Mouse (Mus musculus) midbrain, postnatal 0 days (tissue): Measurements from ENCODE around the gene Thoc3. TPM values are rescaled to one million over a fixed set of nuclear protein-coding genes. Genes with fewer than 3 reads are reported as not detected.

Source experiments
- ATAC-seq: fragments of 200-750 bp; cut with Nextera tagmentation; 2 replicates; pipeline ENCODE4 v1.8.0; 2017; ENCODE audit warnings: moderate number of reproducible peaks, mild to moderate bottlenecking, moderate TSS enrichment, moderate library complexity; ENCODE audit not compliant: low FRiP score
- DNase-seq: peaks from one replicate; pipeline ENCODE4 v3.0.0-alpha.2; 2015; ENCODE audit warnings: low spot score
- H3K27ac ChIP-seq: fragments of 300-500 bp; sonication (generic); 2 replicates; pipeline ENCODE4 v1.5.1; 2014; ENCODE audit warnings: low read depth, mild to moderate bottlenecking, low read length, mixed read lengths
- H3K27me3 ChIP-seq: fragments of 300-500 bp; sonication (generic); 2 replicates; pipeline ENCODE4 v1.6.1; 2014; ENCODE audit warnings: low read length, control low read depth, mixed read lengths; ENCODE audit not compliant: insufficient read depth
- H3K36me3 ChIP-seq: fragments of 300-500 bp; sonication (generic); 2 replicates; pipeline ENCODE4 v1.6.1; 2014; ENCODE audit warnings: low read length, control low read depth, mixed read lengths; ENCODE audit not compliant: insufficient read depth
- H3K4me1 ChIP-seq: fragments of 300-500 bp; sonication (generic); 2 replicates; pipeline ENCODE4 v1.6.1; 2014; ENCODE audit warnings: mild to moderate bottlenecking, control low read depth, antibody characterized with exemption, low read length, mixed read lengths; ENCODE audit not compliant: insufficient read depth
- H3K4me2 ChIP-seq: fragments of 300-500 bp; sonication (generic); 2 replicates; pipeline ENCODE4 v1.6.1; 2014; ENCODE audit warnings: low read depth, mild to moderate bottlenecking, low read length, mixed read lengths; ENCODE audit not compliant: poor library complexity, severe bottlenecking
- H3K4me3 ChIP-seq: fragments of 300-500 bp; sonication (generic); 2 replicates; pipeline ENCODE4 v1.5.1; 2014; ENCODE audit warnings: low read depth, mild to moderate bottlenecking, low read length, moderate library complexity
- H3K9ac ChIP-seq: fragments of 300-500 bp; sonication (generic); replicated peaks from 2 replicates; pipeline ENCODE4 v1.6.1; 2014; ENCODE audit warnings: mild to moderate bottlenecking, low read length, moderate library complexity, mixed read lengths; ENCODE audit not compliant: poor library complexity, severe bottlenecking
- H3K9me3 ChIP-seq: fragments of 300-500 bp; sonication (generic); 2 replicates; pipeline ENCODE4 v1.6.1; 2016; ENCODE audit warnings: low read length, control low read depth
- CTCF ChIP-seq: IDR thresholded peaks from 2 replicates; pipeline ENCODE4 v1.5.1; 2016; ENCODE audit warnings: antibody characterized with exemption, mild to moderate bottlenecking
- WGBS: fragments of 180-500 bp; shearing (Covaris S2); extraction: QIAGEN DNeasy Blood & Tissue Kit; methylation state at CpG from one replicate; pipeline ENCODE4 v1.1.7; 2014; 5-methylcytosine and 5-hydroxymethylcytosine counted together
- polyA plus RNA-seq: library from polyadenylated mRNA; unstranded; fragments of >200 nt; fragmentation: Nextera tagmentation; extraction: Ambion mirVana; gene quantifications from 2 replicates; pipeline ENCODE4 v1.2.1, GENCODE M21; 2015
- total RNA-seq: library from RNA; depleted of rRNA; stranded (reverse); fragments of >200 nt; gene quantifications from 2 replicates; pipeline ENCODE4 v1.2.3, GENCODE M21; 2014

Gene Thoc3
- total and polyA plus RNA-seq, 2 experiments from 2014 or later: 51.7 to 133 TPM

DNA sequence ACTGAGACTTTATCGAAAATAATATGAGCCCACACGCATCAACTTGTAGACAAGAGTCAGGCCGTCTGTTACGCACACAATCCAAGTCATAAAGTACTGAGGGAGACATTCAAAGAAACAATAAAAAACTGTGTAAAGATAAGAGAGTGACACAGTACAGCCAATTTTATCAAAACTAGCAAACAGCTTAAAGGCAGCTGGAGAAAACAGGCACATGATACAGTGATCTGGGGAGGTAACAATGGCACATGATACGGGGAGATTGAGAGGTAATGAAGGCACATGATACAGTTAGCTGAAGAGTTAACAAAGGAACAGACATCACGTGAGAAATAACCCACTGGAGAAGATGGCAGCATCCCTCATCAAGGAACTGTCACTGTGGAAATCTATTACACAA, 31.6 kb downstream of the Thoc3 start:
- Histone ChIP-seq H3K4me1 (no peaks in the 10 kb centered on the region), H3K9me3 (no peaks in the 10 kb centered on the region), H3K27ac (no peak overlapping the region), H3K4me2 (no peak overlapping the region), H3K9ac (no peak overlapping the region), H3K36me3 (no peaks in the 10 kb centered on the region), H3K4me3 (no peak overlapping the region), H3K27me3 (no peaks in the 10 kb centered on the region)
- 87% methylated on average over 6 of the region's 6 CpGs for WGBS
- ATAC-seq: no peak
- DNase-seq: no peak
- TF ChIP-seq CTCF: no peak

DNA sequence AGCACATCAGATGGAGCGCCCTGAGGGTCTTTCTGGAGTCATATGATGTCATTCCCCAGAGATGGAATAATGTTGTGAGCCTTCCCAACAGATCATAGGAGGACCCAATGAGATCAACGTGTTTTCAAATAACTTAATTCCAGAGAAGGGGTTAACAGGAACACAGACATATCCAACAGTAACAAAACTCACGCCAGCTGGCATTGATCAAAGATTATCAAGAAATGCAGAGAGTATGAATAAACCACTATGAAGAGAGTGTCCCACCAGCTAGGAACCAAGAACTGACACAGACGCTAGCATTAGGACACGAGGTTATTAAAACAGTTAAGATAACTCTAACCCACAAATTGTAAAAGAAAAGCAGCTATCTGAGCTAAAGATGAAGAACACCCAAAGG, 32.0 kb downstream of the Thoc3 start:
- no peaks in the 10 kb centered on the region for H3K27me3 ChIP-seq
- ATAC-seq: no peak
- H3K27ac ChIP-seq: no peak overlapping the region
- no peaks in the 10 kb centered on the region for H3K36me3 ChIP-seq
- no peak overlapping the region for H3K4me3 ChIP-seq
- no peak overlapping the region for H3K9ac ChIP-seq
- no peak for TF ChIP-seq CTCF
- WGBS: 86% methylated on average over 5 of the region's 5 CpGs
- H3K4me2 ChIP-seq: no peak overlapping the region
- no peaks in the 10 kb centered on the region for H3K4me1 ChIP-seq
- DNase-seq: no peak
- H3K9me3 ChIP-seq: no peaks in the 10 kb centered on the region

DNA sequence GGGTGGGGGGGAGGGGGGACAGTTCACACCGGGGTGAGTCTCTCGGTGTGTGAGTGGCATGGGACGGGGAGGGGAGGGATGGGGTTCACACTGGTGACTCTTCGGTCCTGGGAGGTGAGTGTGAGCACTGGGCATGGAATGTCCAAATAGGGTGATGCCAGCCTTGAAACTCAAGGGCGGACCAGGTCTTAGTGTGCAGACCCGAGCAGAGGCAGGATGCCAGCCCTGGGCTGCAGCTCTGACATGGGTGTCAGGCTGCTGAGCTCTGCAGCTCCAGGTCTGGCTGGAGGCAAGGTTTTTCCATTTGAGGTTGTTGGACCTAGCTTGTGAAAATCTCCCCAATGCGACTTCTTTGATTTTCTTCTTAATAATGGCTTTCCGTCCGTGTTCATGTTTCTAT, 37.5 kb downstream of the Thoc3 start:
- H3K4me3 ChIP-seq: no peak overlapping the region
- H3K36me3 ChIP-seq: no peaks in the 10 kb centered on the region
- no peak overlapping the region for H3K9ac ChIP-seq
- no peaks in the 10 kb centered on the region for H3K4me1 ChIP-seq
- H3K27ac ChIP-seq: no peak overlapping the region
- no peaks in the 10 kb centered on the region for H3K27me3 ChIP-seq
- 80% methylated on average over 9 of the region's 9 CpGs for WGBS
- TF ChIP-seq CTCF: no peak
- H3K9me3 ChIP-seq: no peaks in the 10 kb centered on the region
- DNase-seq (no peak), ATAC-seq (no peak)
- no peak overlapping the region for H3K4me2 ChIP-seq

DNA sequence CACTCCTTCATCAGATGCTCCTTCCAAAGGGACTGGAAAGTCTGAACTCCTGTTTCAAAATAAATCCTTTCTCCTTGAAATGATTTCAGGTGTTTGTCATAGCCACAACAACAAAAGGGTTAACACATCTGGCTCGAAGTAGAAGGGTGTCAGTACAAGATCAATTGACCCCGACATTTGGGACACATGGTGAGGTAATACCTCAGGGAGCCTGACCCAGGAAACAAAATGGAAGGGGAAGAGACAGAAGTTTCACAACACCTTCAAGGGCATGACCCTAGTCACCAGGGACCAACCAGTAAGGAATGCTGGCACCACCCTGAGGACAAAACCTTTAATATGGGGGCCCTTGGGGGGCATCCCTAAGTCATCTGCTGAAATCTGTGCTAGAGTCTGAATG, 38.6 kb downstream of the Thoc3 start:
- 72% methylated on average over 2 of the region's 2 CpGs for WGBS
- no peak for DNase-seq

DNA sequence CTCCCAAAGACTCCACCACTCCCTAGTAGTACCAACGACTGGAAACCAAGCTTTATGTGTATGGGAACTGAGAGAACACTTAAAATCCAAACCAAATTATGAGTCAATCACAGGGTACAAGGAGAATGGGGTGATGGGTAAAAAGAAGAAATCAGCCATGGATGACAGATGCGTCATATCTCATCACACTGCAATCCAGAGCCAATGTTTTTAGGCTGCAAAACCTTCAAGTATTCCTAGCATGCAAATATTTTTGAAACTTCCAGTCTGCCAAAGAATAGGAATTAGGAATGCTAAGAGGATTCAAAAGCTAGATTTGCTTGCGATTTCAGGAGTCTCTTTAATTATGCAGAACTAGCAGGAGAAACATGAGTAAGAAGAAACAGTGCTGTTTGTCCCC, 39.9 kb downstream of the Thoc3 start:
- H3K4me3 ChIP-seq: no peak overlapping the region
- no peaks in the 10 kb centered on the region for H3K4me1 ChIP-seq
- WGBS: 69% methylated on average over 3 of the region's 3 CpGs
- H3K27me3 ChIP-seq: no peaks in the 10 kb centered on the region
- no peak overlapping the region for H3K9ac ChIP-seq
- ATAC-seq (no peak), DNase-seq (no peak)
- H3K36me3 ChIP-seq: no peaks in the 10 kb centered on the region
- H3K4me2 ChIP-seq: no peak overlapping the region
- H3K9me3 ChIP-seq: no peaks in the 10 kb centered on the region
- TF ChIP-seq CTCF: no peak
- H3K27ac ChIP-seq: no peak overlapping the region

More for the DNA sequence above, 38.6 kb downstream of the Thoc3 start:
- Histone ChIP-seq H3K9me3 (no peaks in the 10 kb centered on the region), H3K27ac (no peak overlapping the region), H3K4me1 (no peaks in the 10 kb centered on the region), H3K27me3 (no peaks in the 10 kb centered on the region), H3K4me2 (no peak overlapping the region), H3K36me3 (no peaks in the 10 kb centered on the region), H3K4me3 (no peak overlapping the region), H3K9ac (no peak overlapping the region)
- TF ChIP-seq CTCF: no peak
- no peak for ATAC-seq

DNA sequence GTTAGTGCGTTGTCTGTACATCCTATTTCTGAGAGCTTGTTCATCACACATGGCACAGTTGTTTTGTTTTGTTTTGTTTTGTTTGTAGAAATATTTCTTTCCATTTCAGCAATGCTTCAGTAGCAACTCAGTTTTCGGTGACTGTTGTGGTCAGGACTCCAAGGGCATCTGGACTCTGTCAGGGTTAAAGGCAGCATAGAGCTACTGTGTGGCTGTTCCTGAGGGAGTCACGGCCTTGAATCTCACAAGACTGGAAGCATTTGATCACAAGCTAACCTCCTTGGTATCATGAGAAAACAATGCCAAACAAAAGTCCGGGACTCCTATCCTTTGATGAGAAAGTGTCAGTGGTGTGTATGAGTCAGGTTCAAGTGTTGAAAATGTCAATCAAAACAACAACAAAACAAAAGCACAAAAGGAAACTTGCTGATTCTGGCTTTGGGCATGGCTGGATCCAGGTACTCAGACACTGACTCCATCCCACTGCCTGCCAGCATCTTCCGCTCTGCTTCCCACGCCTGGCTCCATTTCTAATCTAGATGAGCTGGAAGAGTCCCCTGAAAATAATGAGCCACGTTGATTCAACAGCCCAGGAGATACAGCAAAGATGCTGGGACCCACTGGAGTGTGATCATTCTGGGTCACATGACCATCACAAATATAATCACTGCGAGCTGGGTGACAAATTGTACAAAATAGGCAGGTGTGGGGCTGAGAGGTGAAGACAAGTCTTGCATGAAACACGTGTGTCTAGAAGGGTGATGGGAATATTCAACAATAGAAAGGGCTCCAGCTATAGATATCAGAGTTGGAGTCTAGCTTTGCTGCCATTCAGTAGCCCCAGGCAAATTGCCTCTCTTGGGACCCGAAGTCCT, 41.6 kb downstream of the Thoc3 start:
- no peak for TF ChIP-seq CTCF
- WGBS: 79% methylated on average over 10 of the region's 10 CpGs
- Histone ChIP-seq H3K4me3 (no peak overlapping the region), H3K27ac (no peak overlapping the region), H3K4me1 (no peaks in the 10 kb centered on the region), H3K36me3 (no peaks in the 10 kb centered on the region), H3K4me2 (no peak overlapping the region), H3K9me3 (no peaks in the 10 kb centered on the region), H3K27me3 (no peaks in the 10 kb centered on the region), H3K9ac (no peak overlapping the region)
- no peak for DNase-seq
- ATAC-seq: no peak
